Mouse (Mus musculus): ENCODE results near the gene Ankrd12. TPM values are rescaled to one million over a fixed set of nuclear protein-coding genes. Genes with fewer than 3 reads are reported as not detected.

Ankrd12 gene
- total RNA-seq, 2 experiments from 2014 or later, result 16.6 to 18.6 TPM

- DNase-seq, result no peak
- intact Hi-C loops (cut with DNase I), result no loop called here
These were observed 137.3 kb downstream of the Ankrd12 start for GRCm38 (mm10) chr17:65939461-65940192.

GRCm38 (mm10) chr17:65937671-65938070 is 139.2 kb downstream of the Ankrd12 start:
- intact Hi-C loops (cut with DNase I), result no loop called here
- no peak for DNase-seq

- DNase-seq, result no peak
- intact Hi-C loops (cut with DNase I), result no loop called here
These were observed 143.1 kb downstream of the Ankrd12 start for GRCm38 (mm10) chr17:65933741-65934140.

GRCm38 (mm10) chr17:65931525-65931924 is 145.4 kb downstream of the Ankrd12 start:
- DNase-seq, result no peak
- intact Hi-C loops (cut with DNase I), result no loop called here

GRCm38 (mm10) chr17:65930960-65931359 is 145.9 kb downstream of the Ankrd12 start:
- DNase-seq, result peak; percentile 68 to 76
- intact Hi-C loops (cut with DNase I), result no loop called here

- DNase-seq, result peak; percentile 42 to 46
- intact Hi-C loops (cut with DNase I), result no loop called here
These were observed 146.6 kb downstream of the Ankrd12 start for GRCm38 (mm10) chr17:65930158-65930826.

GRCm38 (mm10) chr17:65929319-65929978 is 147.4 kb downstream of the Ankrd12 start:
- no peak for DNase-seq
- intact Hi-C loops (cut with DNase I), result no loop called here

GRCm38 (mm10) chr17:65927077-65927476 is 149.8 kb downstream of the Ankrd12 start:
- no peak for DNase-seq
- intact Hi-C loops (cut with DNase I), result no loop called here

GRCm38 (mm10) chr17:65924218-65924617 is 152.7 kb downstream of the Ankrd12 start:
- intact Hi-C loops (cut with DNase I), result no loop called here
- no peak for DNase-seq

- no peak for DNase-seq
- intact Hi-C loops (cut with DNase I), result no loop called here
These were observed 154.9 kb downstream of the Ankrd12 start for GRCm38 (mm10) chr17:65921975-65922374.

- intact Hi-C loops (cut with DNase I), result no loop called here
- DNase-seq, result no peak
These were observed 157.7 kb downstream of the Ankrd12 start for GRCm38 (mm10) chr17:65919235-65919634.

GRCm38 (mm10) chr17:65916135-65916668 is 160.7 kb downstream of the Ankrd12 start:
- intact Hi-C loops (cut with DNase I), result no loop called here
- peak; percentile 94 to 95 for DNase-seq

Other genes starting within 250 kb of the Ankrd12 start
- 10 to 100 TPM; 30.7 to 38.1 TPM for gene Ralbp1, start 191.3 kb downstream of the Ankrd12 start, total RNA-seq (2021)
- 10 to 100 TPM; 67.5 to 71.5 TPM for gene Twsg1, start 125.9 kb downstream of the Ankrd12 start, total RNA-seq (2021)
- 1,000 to 10,000 TPM in 1 of 2 experiments, 100 to 1,000 TPM in 1; 990 to 1,025 TPM for gene Ndufv2, start 24.5 kb upstream of the Ankrd12 start, total RNA-seq (2021)
- 10 to 100 TPM; 22.6 to 25.8 TPM for gene Washc1, start 34.5 kb upstream of the Ankrd12 start, total RNA-seq (2021)
- gene Ddx11, start 46.4 kb upstream of the Ankrd12 start, total RNA-seq (2021), result 1 to 10 TPM; 2.9 to 4.3 TPM

Measured in heart, postnatal 10 days (tissue).